Mouse (Mus musculus) olfactory bulb, adult 2 months (tissue): ENCODE data around the gene Cldn3. TPM values are rescaled to one million over a fixed set of nuclear protein-coding genes. Genes with fewer than 3 reads are reported as not detected.
A peak's percentile ranks its signal among the peaks of the same experiment; 100 is the strongest.

Experiments
- H3K27ac ChIP-seq: fragments of 200-500 bp; 2 replicates; pipeline ENCODE4 v1.5.1; 2012; ENCODE audit warnings: low read depth, low read length; ENCODE audit not compliant: insufficient read depth
- H3K4me1 ChIP-seq: fragments of 200-500 bp; 2 replicates; pipeline ENCODE4 v1.6.1; 2012; ENCODE audit warnings: low read length; ENCODE audit not compliant: control insufficient read depth, insufficient read depth
- H3K4me3 ChIP-seq: fragments of 200-500 bp; 2 replicates; pipeline ENCODE4 v1.5.1; 2012; ENCODE audit warnings: mild to moderate bottlenecking, low read depth, low read length, moderate library complexity; ENCODE audit not compliant: insufficient read depth
- CTCF ChIP-seq: fragments of 200-500 bp; IDR thresholded peaks from 2 replicates; pipeline ENCODE4 v1.5.1; 2012; ENCODE audit warnings: low read depth, mild to moderate bottlenecking, low read length, moderate library complexity; ENCODE audit not compliant: insufficient read depth
- POLR2A ChIP-seq: fragments of 200-500 bp; IDR thresholded peaks from 2 replicates; pipeline ENCODE4 v1.6.1; 2012; ENCODE audit warnings: mild to moderate bottlenecking, low read depth, low read length, moderate library complexity; ENCODE audit not compliant: insufficient read depth
- WGBS: fragments of 180-500 bp; shearing (Covaris S2); methylation state at CpG from one replicate; pipeline ENCODE4 v1.1.7; 2018; 5-methylcytosine and 5-hydroxymethylcytosine counted together
- polyA plus RNA-seq: library from polyadenylated mRNA; stranded (reverse); fragments of >200 nt; gene quantifications from 2 replicates; pipeline ENCODE4 v1.2.4, GENCODE M21; 2012; ENCODE audit warnings: low replicate concordance; ENCODE audit not compliant: missing spikeins, insufficient read depth, insufficient read length

Gene Cldn3
- polyA plus RNA-seq, 1 experiment, result not detected

DNA sequence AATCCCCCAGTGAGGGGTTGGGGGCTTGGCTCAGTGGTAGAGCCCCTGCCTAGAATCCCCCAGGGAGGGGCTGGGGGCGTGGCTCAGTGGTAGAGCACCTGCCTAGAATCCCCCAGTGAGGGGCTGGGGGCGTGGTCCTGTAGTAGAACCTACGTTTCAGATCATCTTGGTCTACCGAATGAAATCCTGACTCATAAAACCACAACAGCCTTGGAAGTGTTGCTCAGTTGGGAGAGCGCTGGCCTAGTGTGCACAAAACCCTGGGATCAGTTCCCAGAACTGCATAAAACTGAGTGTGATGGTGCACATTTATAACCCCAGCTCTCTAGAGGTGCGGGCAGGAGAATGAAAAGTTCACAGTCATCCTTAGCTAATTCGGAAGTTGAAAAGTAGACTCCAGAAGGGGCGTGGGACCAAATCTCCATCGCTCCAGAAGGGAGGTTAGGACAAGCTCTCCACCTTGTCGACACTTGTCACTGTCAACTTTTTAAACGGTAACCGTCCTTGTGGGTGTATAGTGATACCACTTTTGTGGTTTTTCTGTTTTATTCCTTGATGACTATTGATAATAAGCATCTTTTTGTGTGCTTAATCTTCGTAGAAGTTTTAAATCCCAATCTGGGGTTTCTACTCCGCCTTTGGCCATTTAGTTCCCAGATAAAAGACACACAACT, 9.3 kb upstream of the Cldn3 start:
- no peak overlapping the region for H3K4me3 ChIP-seq
- no peak overlapping the region for H3K27ac ChIP-seq
- no peaks in the 10 kb centered on the region for H3K4me1 ChIP-seq
- TF ChIP-seq CTCF (no peak), POLR2A (no peak)
- 85% methylated on average over 14 of the region's 14 CpGs for WGBS

DNA sequence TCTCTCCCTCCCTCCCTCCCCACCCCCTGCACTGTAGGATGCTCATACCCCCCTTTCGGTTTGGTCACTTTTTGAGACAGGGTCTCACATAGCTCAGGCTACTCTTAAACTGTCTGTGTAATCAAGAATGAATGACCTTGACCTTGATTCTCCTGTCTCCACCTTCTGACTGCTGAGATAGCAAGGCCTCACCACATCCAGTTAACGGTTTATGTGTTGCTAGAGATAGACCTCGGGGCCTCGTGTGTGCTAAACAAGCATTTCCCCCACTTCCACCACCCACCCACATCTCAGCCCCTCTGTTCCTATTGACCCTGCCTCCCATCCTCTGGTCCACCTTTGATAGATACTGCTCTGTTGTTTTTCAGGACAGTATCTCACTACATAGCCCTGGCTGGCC, 8.2 kb upstream of the Cldn3 start:
- Histone ChIP-seq H3K27ac (no peak overlapping the region), H3K4me1 (no peaks in the 10 kb centered on the region), H3K4me3 (no peak overlapping the region)
- 89% methylated on average over 4 of the region's 4 CpGs for WGBS
- TF ChIP-seq CTCF (no peak), POLR2A (no peak)

DNA sequence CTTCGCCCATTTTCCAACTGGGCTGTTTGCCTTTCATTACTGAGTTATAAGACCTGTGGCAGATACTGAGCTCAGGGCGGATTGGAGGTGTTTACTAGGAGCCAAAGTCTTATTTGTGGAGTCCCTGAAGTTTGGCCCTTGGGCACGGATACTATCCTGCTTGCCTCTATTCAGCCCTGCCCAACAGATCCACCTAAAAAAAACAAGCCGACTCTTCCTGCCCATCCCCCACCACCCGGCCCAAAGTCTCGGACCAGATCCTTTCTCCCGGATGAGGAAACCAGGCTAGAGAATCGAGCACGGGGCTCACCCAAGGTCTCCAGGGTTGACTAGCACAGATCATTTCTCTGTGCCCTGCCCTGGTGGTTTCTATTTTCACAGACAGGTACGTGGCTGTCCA, 4.9 kb upstream of the Cldn3 start:
- Histone ChIP-seq H3K4me1 (peaks cover 8% of the 10 kb centered on the region), H3K27ac (no peak overlapping the region), H3K4me3 (no peak overlapping the region)
- WGBS, result 77% methylated on average over 10 of the region's 10 CpGs
- TF ChIP-seq POLR2A, result no peak
- TF ChIP-seq CTCF, result no peak

DNA sequence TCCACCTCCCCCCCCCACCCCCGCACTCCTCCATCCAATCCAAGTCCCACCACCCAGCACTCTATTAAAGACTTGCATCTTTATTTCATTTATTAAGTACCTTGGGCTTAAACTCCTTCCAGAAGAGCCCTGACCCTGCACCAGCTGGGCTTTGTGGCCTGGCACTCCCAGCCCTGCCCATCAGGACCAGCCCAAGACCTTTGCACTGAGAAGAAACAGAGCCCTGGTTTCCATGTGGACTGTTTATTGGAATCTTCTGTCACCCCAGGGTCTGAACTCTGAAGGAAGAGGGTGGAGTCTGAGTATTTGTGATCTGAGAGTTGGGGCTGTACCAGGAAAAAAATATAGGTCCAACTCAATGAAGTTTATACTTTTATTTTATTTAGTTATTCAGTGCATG, 2.9 kb upstream of the Cldn3 start:
- H3K27ac ChIP-seq, result no peak overlapping the region
- H3K4me1 ChIP-seq, result peaks cover 17% of the 10 kb centered on the region
- H3K4me3 ChIP-seq, result no peak overlapping the region
- 83% methylated on average over 1 of the region's 1 CpGs for whole genome bisulfite sequencing
- no peak for TF ChIP-seq CTCF
- no peak for TF ChIP-seq POLR2A

DNA sequence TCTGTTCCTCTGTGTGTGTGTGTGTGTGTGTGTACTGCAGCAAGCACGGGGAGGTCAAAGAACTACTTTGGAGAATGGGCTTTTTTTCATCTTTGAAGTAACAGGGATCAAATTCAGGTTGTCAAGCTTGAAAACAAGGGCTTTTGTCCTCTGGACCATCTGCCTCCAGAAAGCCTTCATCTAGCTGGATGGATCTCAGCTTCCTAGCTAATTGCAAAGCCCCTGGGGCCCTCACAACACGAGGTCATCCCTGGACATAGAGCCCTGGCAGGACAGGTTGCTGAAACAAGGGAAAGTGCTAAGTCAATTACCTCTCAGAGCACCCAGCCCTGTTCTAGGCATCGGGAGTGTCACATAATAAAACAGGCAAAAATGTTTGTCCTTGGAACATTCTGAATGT, 2.2 kb upstream of the Cldn3 start:
- no peak for TF ChIP-seq POLR2A
- TF ChIP-seq CTCF, result no peak
- Histone ChIP-seq H3K27ac (no peak overlapping the region), H3K4me1 (peaks cover 17% of the 10 kb centered on the region), H3K4me3 (no peak overlapping the region)
- WGBS, result 37% methylated on average over 3 of the region's 3 CpGs

DNA sequence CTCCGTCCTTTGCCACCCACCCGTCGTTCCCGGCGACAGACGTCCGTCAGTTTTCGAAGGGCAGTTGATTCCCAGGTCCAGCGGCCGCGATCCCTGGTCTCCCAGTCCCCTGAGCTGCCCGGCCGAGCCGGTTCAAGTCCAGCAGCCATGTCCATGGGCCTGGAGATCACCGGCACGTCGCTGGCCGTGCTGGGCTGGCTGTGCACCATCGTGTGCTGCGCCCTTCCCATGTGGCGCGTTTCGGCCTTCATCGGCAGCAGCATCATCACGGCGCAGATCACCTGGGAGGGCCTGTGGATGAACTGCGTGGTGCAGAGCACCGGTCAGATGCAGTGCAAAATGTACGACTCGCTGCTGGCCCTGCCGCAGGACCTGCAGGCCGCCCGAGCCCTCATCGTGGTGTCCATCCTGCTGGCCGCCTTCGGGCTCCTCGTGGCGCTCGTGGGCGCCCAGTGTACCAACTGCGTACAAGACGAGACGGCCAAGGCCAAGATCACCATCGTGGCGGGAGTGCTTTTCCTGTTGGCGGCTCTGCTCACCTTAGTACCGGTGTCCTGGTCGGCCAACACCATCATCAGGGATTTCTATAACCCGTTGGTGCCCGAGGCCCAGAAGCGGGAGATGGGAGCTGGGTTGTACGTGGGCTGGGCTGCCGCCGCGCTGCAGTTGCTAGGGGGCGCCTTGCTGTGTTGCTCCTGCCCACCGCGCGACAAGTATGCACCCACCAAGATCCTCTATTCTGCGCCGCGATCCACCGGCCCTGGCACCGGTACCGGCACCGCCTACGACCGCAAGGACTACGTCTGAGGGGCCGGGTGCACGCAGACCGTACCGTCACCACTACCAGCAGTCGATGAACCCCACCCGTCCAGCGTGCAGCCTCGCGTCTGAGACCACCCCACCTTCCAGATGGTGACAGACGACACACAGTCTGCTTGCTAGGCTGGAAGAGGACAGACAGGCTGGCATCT, 569 bp downstream of the Cldn3 start:
- Histone ChIP-seq H3K4me3 (peak overlapping the region; percentile 15), H3K4me1 (peaks cover 17% of the 10 kb centered on the region), H3K27ac (no peak overlapping the region)
- WGBS, result 4% methylated on average over 79 of the region's 79 CpGs
- no peak for TF ChIP-seq POLR2A
- no peak for TF ChIP-seq CTCF

DNA sequence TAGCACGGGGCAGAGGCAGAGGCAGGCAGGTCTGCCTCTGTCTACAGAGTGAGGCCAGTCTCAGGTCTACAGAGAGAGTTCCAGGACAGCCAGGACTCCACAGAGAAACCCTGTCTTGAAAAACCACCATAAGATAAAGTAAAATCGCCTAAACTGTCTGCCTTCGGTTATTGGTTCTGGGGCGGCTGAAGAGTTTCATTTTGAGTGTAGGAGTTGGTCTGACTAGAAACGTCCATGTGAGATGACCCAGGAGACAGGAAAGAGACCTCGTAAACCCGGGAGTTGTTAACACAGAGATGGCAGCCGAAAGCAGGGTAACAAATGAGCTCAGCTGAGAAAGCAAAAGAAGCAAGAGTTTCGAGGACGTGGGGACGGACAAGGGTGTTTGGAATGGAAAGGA, 3.2 kb downstream of the Cldn3 start:
- Histone ChIP-seq H3K27ac (no peak overlapping the region), H3K4me3 (no peak overlapping the region), H3K4me1 (peaks cover 17% of the 10 kb centered on the region)
- TF ChIP-seq CTCF (no peak), POLR2A (no peak)
- 79% methylated on average over 11 of the region's 11 CpGs for WGBS

DNA sequence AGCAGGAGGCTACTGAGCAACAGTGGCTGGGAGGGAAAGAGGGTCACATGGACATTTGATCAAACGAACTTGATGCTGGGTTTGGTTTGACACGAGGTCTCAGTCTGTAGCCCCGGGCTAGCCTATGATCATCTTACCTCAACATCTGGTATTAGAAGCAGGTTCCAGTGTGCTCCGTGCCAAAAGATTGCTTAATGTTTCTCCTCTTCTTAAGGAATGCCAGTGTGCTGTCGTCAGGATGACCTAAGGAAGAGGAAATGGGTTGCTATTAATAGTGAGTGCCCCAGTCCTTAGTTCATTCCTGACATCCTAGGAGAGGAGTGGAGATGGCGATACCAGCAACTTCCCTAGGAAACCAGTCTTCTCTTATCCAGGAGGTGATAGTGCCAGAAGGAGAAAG, 3.7 kb downstream of the Cldn3 start:
- Histone ChIP-seq H3K4me3 (no peak overlapping the region), H3K27ac (no peak overlapping the region), H3K4me1 (peaks cover 17% of the 10 kb centered on the region)
- TF ChIP-seq POLR2A, result no peak
- TF ChIP-seq CTCF, result no peak
- 75% methylated on average over 6 of the region's 6 CpGs for WGBS

DNA sequence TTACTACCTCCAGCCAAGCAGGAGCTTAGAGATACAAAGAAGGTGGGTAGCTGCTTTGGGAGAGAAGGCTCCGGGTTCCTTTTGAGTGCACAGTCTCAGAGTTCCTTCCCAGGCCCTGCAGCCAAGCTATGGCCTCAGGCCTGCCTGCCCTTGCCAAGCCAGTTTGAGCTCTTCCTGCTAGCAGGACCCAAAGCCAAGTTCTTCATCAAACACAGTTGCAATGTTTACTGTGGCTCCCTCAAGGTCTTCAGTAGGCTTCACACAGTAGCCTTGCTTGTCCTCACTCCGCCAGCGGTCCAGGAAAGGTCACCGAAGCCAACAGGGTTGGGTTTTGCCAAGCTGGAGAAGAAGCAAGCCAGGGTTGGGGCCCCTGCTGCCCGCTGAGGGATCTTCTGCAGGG, 6.6 kb downstream of the Cldn3 start:
- TF ChIP-seq POLR2A (no peak), CTCF (no peak)
- Histone ChIP-seq H3K4me3 (no peak overlapping the region), H3K27ac (no peak overlapping the region), H3K4me1 (no peaks in the 10 kb centered on the region)
- WGBS, result 80% methylated on average over 5 of the region's 5 CpGs
